ENCODE assay signal across 17 mouse cellular contexts in the genomic region with DNA sequence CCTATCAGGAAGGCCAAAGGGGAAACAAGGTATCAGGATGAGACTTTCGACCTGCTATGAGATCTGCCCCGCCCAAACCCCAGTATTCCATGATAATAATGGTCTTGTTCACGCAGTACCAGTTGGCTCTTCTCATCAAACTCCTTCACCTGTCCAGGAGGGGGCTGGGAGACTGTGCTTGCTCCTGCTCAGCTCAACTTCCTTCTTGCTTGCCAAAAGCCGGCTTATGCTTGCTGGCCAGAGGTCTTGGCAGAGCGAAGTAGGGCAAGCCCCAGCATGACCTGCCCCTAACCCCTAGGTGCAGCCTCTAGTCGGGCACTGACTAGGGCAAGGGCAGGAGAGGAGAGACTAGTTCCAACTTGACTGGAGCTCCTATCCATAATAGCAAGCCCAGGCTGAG.
DNase-seq lines count a peak whose midpoint lies in the region; ATAC-seq and TF ChIP-seq lines count a peak whose summit lies in the region.
"Had no signal": no experiment of that assay in that cellular context is flagged by ENCODE, and none has a peak within 500 bp of the region (broad histone marks: within the 10 kb centered on the region; RNA-seq: fewer than 3 reads in every experiment).

No protein-coding gene starts in this region.

- H3K27ac ChIP-seq in heart, adult 2 months = peak overlapping the region; percentile 96
- H3K27ac ChIP-seq in liver, adult 2 months (replicated peaks; ENCODE audit: insufficient read depth, low read depth, low read length) = no peak overlapping the region
- H3K27ac ChIP-seq in liver, postnatal 0 days (ENCODE audit: low read depth) = no peak overlapping the region
- H3K27ac ChIP-seq: forebrain, embryonic 15.5 days; liver, embryonic 15.5 days; midbrain, embryonic 13.5 days; stomach, postnatal 0 days had no signal

- H3K27me3 ChIP-seq in heart, adult 2 months (ENCODE audit: control insufficient read depth, insufficient read depth, low read length) = no peaks in the 10 kb centered on the region
- H3K27me3 ChIP-seq in liver, adult 2 months (ENCODE audit: control insufficient read depth, insufficient read depth, low read length) = no peaks in the 10 kb centered on the region
- no peaks in the 10 kb centered on the region for H3K27me3 ChIP-seq in liver, postnatal 0 days (ENCODE audit: insufficient read depth, low read length)
- H3K27me3 ChIP-seq in myocyte (ENCODE audit: control insufficient read depth, insufficient read depth, insufficient read length) = no peaks in the 10 kb centered on the region
- H3K27me3 ChIP-seq: forebrain, embryonic 15.5 days; liver, embryonic 15.5 days; midbrain, embryonic 13.5 days had no signal

- intact Hi-C loops in heart, adult 2 months (cut with DNase I) = loop anchor here (2.0 kb wide), 1 partner anchor 71 kb away; the partner anchor contains the start of gene Ypel2
- intact Hi-C loops in heart, postnatal 36 days (cut with DNase I) = loop anchor here (2.0 kb wide), 1 partner anchor 37 kb away; no protein-coding TSS in a partner anchor

- H3ac ChIP-seq in myocyte (ENCODE audit: control insufficient read depth, insufficient read length) = no peak overlapping the region

- ATAC-seq in liver, postnatal 0 days = no peak
- ATAC-seq: forebrain, embryonic 15.5 days; hindbrain, postnatal 0 days; midbrain, embryonic 13.5 days had no signal

- TF ChIP-seq EP300 in heart, adult 2 months (IDR thresholded peaks at IDR 0.05; ENCODE audit: insufficient read depth, low read depth, low read length) = no peak
- no peak for TF ChIP-seq EP300 in liver, postnatal 0 days (IDR thresholded peaks at IDR 0.05; ENCODE audit: low read depth)

- H3K9ac ChIP-seq in heart, adult 2 months (ENCODE audit: low read depth, low read length) = no peak overlapping the region
- H3K9ac ChIP-seq in liver, adult 2 months (ENCODE audit: low read depth, low read length) = no peak overlapping the region
- no peak overlapping the region for H3K9ac ChIP-seq in liver, postnatal 0 days (replicated peaks)
- H3K9ac ChIP-seq: forebrain, embryonic 15.5 days; liver, embryonic 15.5 days; midbrain, embryonic 13.5 days had no signal

- no peak for TF ChIP-seq POLR2A in heart, adult 2 months (IDR thresholded peaks at IDR 0.05; ENCODE audit: insufficient read depth, low read depth, low read length)
- TF ChIP-seq POLR2A in liver, adult 2 months (IDR thresholded peaks at IDR 0.05; ENCODE audit: extremely low read depth, insufficient read depth, low read length) = no peak
- no peak for TF ChIP-seq POLR2A in myocyte (IDR thresholded peaks at IDR 0.05; ENCODE audit: insufficient read length, low read depth)

- no peaks in the 10 kb centered on the region for H3K79me2 ChIP-seq in heart, adult 2 months (replicated peaks; ENCODE audit: control insufficient read depth, insufficient read depth, low read length)
- no peaks in the 10 kb centered on the region for H3K79me2 ChIP-seq in liver, adult 2 months (ENCODE audit: control insufficient read depth, insufficient read depth, low read length)
- H3K79me2 ChIP-seq in myocyte (ENCODE audit: control insufficient read depth, insufficient read depth) = no peaks in the 10 kb centered on the region

- WGBS in heart, adult 2 months = 42% methylated on average over 6 of the region's 6 CpGs
- WGBS in liver, adult 2 months = 26% methylated on average over 6 of the region's 6 CpGs
- whole genome bisulfite sequencing in liver, postnatal 0 days (ENCODE audit: insufficient replicate concordance) = 67% methylated on average over 6 of the region's 6 CpGs

- no peak overlapping the region for H3K4me2 ChIP-seq in liver, postnatal 0 days (ENCODE audit: low read depth, low read length)
- H3K4me2 ChIP-seq in myocyte (ENCODE audit: low read depth) = peak overlapping the region; percentile 68
- H3K4me2 ChIP-seq: forebrain, embryonic 15.5 days; liver, embryonic 15.5 days; midbrain, embryonic 13.5 days had no signal

- peak; percentile 34 for TF ChIP-seq CTCF in heart, adult 2 months (IDR thresholded peaks at IDR 0.05)
- no peak for TF ChIP-seq CTCF in liver, adult 2 months (IDR thresholded peaks at IDR 0.05; ENCODE audit: low read depth, low read length)
- no peak for TF ChIP-seq CTCF in liver, postnatal 0 days (IDR thresholded peaks at IDR 0.05; ENCODE audit: low read depth)

- no peaks in the 10 kb centered on the region for H3K36me3 ChIP-seq in heart, adult 2 months (ENCODE audit: control insufficient read depth, insufficient read depth, low read length)
- H3K36me3 ChIP-seq in liver, adult 2 months (ENCODE audit: control insufficient read depth, insufficient read depth, low read length) = no peaks in the 10 kb centered on the region
- H3K36me3 ChIP-seq in liver, postnatal 0 days (replicated peaks; ENCODE audit: insufficient read depth, low read length) = no peaks in the 10 kb centered on the region
- H3K36me3 ChIP-seq in myocyte (ENCODE audit: control insufficient read depth, insufficient read depth) = no peaks in the 10 kb centered on the region
- H3K36me3 ChIP-seq: forebrain, embryonic 15.5 days; liver, embryonic 15.5 days; midbrain, embryonic 13.5 days had no signal

- peak; percentile 44 for DNase-seq in adrenal gland, adult 2 months
- no peak for DNase-seq in adrenal gland, postnatal 4 days (ENCODE audit: low spot score in 2 of 2)
- no peak for DNase-seq in heart, adult 2 months
- DNase-seq in heart, postnatal 36 days = no peak
- DNase-seq in liver, adult 2 months (ENCODE audit: extremely low read depth, low read depth, low spot score) = peak; percentile 84
- DNase-seq in liver, postnatal 0 days = no peak
- DNase-seq in right cerebral cortex, adult 2 months (ENCODE audit: low spot score in 2 of 2) = no peak
- DNase-seq: embryo, embryonic 11 days; kidney, postnatal 14 days; lung, postnatal 36 days; thymus, postnatal 4 days had no signal

- peaks cover 12% of the 10 kb centered on the region for H3K4me1 ChIP-seq in heart, adult 2 months (ENCODE audit: control insufficient read depth, insufficient read depth, low read length)
- H3K4me1 ChIP-seq in liver, adult 2 months (ENCODE audit: control insufficient read depth, insufficient read depth, low read length) = peaks cover 23% of the 10 kb centered on the region
- H3K4me1 ChIP-seq in liver, postnatal 0 days (ENCODE audit: insufficient read depth) = peaks cover 12% of the 10 kb centered on the region; the same call in 1 of the 2 replicates
- H3K4me1 ChIP-seq: forebrain, embryonic 15.5 days had no signal

- H3K4me3 ChIP-seq in heart, adult 2 months = no peak overlapping the region
- H3K4me3 ChIP-seq in liver, adult 2 months (ENCODE audit: insufficient read depth, low read depth, low read length) = no peak overlapping the region
- no peak overlapping the region for H3K4me3 ChIP-seq in liver, postnatal 0 days (ENCODE audit: low read depth, low read length)
- no peak overlapping the region for H3K4me3 ChIP-seq in myocyte
- H3K4me3 ChIP-seq: forebrain, embryonic 15.5 days; liver, embryonic 15.5 days; midbrain, embryonic 13.5 days had no signal

- H3K9me3 ChIP-seq in liver, postnatal 0 days (ENCODE audit: low read length) = no peaks in the 10 kb centered on the region
- H3K9me3 ChIP-seq: forebrain, embryonic 15.5 days; liver, embryonic 15.5 days; midbrain, embryonic 13.5 days had no signal

TF ChIP-seq in myocyte, 11 proteins besides CTCF, POLR2A, EP300 and RAD21:
- TF ChIP-seq TCF3 (IDR thresholded peaks at IDR 0.05; ENCODE audit: insufficient read length, low read depth) = no peak
- TF ChIP-seq TCF12 (IDR thresholded peaks at IDR 0.05; ENCODE audit: insufficient read depth, poor library complexity, severe bottlenecking) = no peak
- TF ChIP-seq MYOD1 (IDR thresholded peaks at IDR 0.05; ENCODE audit: control insufficient read depth in 1 of 3, insufficient read length in 2 of 3, low read depth in 2 of 3) = peak in 2 of 3 experiments; percentile 20 to 71
- no peak for TF ChIP-seq SRF (IDR thresholded peaks at IDR 0.05; ENCODE audit: control insufficient read depth, insufficient read length, low read depth)
TF ChIP-seq in myocyte: peak in this region for 1.

Comparison
In these comparisons a context has a peak if more than half of its experiments do, and no peak if none do; other contexts are left out.
1. DNase-seq: peak in adrenal gland, adult 2 months (single experiment) and liver, adult 2 months (single experiment); none in adrenal gland, postnatal 4 days (0 of 2), heart, adult 2 months (0 of 2), heart, postnatal 36 days (0 of 2), liver, postnatal 0 days (single experiment) and right cerebral cortex, adult 2 months (0 of 2).